Mouse (Mus musculus) cerebellum, postnatal 25 days (tissue): ENCODE results near the gene Ccser2.

ENCODE experiments used
- DNase-seq, 2 experiments: peaks; one replicate each; pipeline ENCODE4 v3.0.0; 2021; ENCODE audit warnings: mixed read lengths in 2 of 2

The Ccser2 gene

GRCm38 (mm10) chr14:36866966-36867700 lies 101.4 kb downstream of the Ccser2 start:
- peak; percentile 31 to 73 for DNase-seq

- DNase-seq, result peak; percentile 88 to 94
Measured at GRCm38 (mm10) chr14:36863877-36864489, 104.6 kb downstream of the Ccser2 start.

GRCm38 (mm10) chr14:36862387-36862786 lies 106.2 kb downstream of the Ccser2 start:
- peak; percentile 38 to 67 for DNase-seq

GRCm38 (mm10) chr14:36858932-36859331 lies 109.6 kb downstream of the Ccser2 start:
- DNase-seq, result no peak

- no peak for DNase-seq
Measured at GRCm38 (mm10) chr14:36852972-36853371, 115.6 kb downstream of the Ccser2 start.

- no peak for DNase-seq
Measured at GRCm38 (mm10) chr14:36848860-36849259, 119.7 kb downstream of the Ccser2 start.
